Mouse (Mus musculus) liver, embryonic 15.5 days (tissue): ENCODE results near the gene Lce1g. TPM values are rescaled to one million over a fixed set of nuclear protein-coding genes. Genes with fewer than 3 reads are reported as not detected.

Experiments used
- ATAC-seq: fragments of 200-750 bp; cut with Nextera tagmentation; 2 replicates; pipeline ENCODE4 v1.8.0; 2017; ENCODE audit warnings: moderate number of reproducible peaks, mild to moderate bottlenecking, moderate library complexity; ENCODE audit not compliant: insufficient read depth
- H3K27ac ChIP-seq: fragments of 300-500 bp; sonication (generic); replicated peaks from 2 replicates; pipeline ENCODE4 v1.5.1; 2015; ENCODE audit warnings: mild to moderate bottlenecking, inconsistent platforms
- H3K27me3 ChIP-seq: fragments of 300-500 bp; sonication (generic); 2 replicates; pipeline ENCODE4 v1.6.1; 2015; ENCODE audit warnings: mild to moderate bottlenecking, inconsistent platforms
- H3K36me3 ChIP-seq: fragments of 300-500 bp; sonication (generic); replicated peaks from 2 replicates; pipeline ENCODE4 v1.6.1; 2015; ENCODE audit warnings: moderate library complexity, mild to moderate bottlenecking, inconsistent platforms
- H3K4me1 ChIP-seq: fragments of 300-500 bp; sonication (generic); replicated peaks from 2 replicates; pipeline ENCODE4 v1.6.1; 2015; ENCODE audit warnings: inconsistent platforms
- H3K4me2 ChIP-seq: fragments of 300-500 bp; sonication (generic); 2 replicates; pipeline ENCODE4 v1.6.1; 2015; ENCODE audit warnings: moderate library complexity, mild to moderate bottlenecking, inconsistent platforms
- H3K4me3 ChIP-seq: fragments of 300-500 bp; sonication (generic); replicated peaks from 2 replicates; pipeline ENCODE4 v1.5.1; 2015; ENCODE audit warnings: mild to moderate bottlenecking, inconsistent platforms
- H3K9ac ChIP-seq: fragments of 300-500 bp; sonication (generic); 2 replicates; pipeline ENCODE4 v1.6.1; 2015; ENCODE audit warnings: moderate library complexity, mild to moderate bottlenecking, inconsistent platforms
- H3K9me3 ChIP-seq: fragments of 300-500 bp; sonication (generic); replicated peaks from 2 replicates; pipeline ENCODE4 v1.6.1; 2016; ENCODE audit warnings: inconsistent platforms
- WGBS: fragments of 180-500 bp; shearing (Covaris S2); methylation state at CpG from one replicate; pipeline ENCODE4 v1.1.7; 2015; ENCODE audit warnings: mixed read lengths; ENCODE audit not compliant: insufficient replicate concordance; 5-methylcytosine and 5-hydroxymethylcytosine counted together
- polyA plus RNA-seq: library from polyadenylated mRNA; unstranded; fragments of >200 nt; fragmentation: Nextera tagmentation; extraction: Ambion mirVana; gene quantifications from 2 replicates; pipeline ENCODE4 v1.2.1, GENCODE M21; 2015

Gene Lce1g
- not detected in 2 replicates for polyA plus RNA-seq

GRCm38 (mm10) chr3:92752238-92752637, at the start of gene Lce1g:
Lce1g (minus strand) TSS chr3:92752338.
- no peaks in the 10 kb centered on the region for H3K36me3 ChIP-seq
- ATAC-seq: no peak
- WGBS: 59% methylated on average over 1 of the region's 1 CpGs

GRCm38 (mm10) chr3:92790414-92790813, 38.3 kb upstream of the Lce1g start, which contains the start of gene Lce1j:
Lce1j (minus strand) TSS chr3:92790514.
- Histone ChIP-seq H3K27me3 (no peaks in the 10 kb centered on the region), H3K4me3 (no peak within 1 kb of the TSS), H3K27ac (no peak within 1 kb of the TSS), H3K36me3 (no peaks in the 10 kb centered on the region), H3K9me3 (no peaks in the 10 kb centered on the region), H3K9ac (no peak within 1 kb of the TSS), H3K4me2 (no peak within 1 kb of the TSS), H3K4me1 (no peaks in the 10 kb centered on the region)
- 50% methylated on average over 1 of the region's 1 CpGs for WGBS
- ATAC-seq: no peak

More at GRCm38 (mm10) chr3:92752238-92752637, at the start of gene Lce1g:
- Histone ChIP-seq H3K9me3 (no peaks in the 10 kb centered on the region), H3K4me2 (no peak within 1 kb of the TSS), H3K9ac (no peak within 1 kb of the TSS), H3K4me3 (no peak within 1 kb of the TSS), H3K4me1 (no peaks in the 10 kb centered on the region), H3K27me3 (no peaks in the 10 kb centered on the region), H3K27ac (no peak within 1 kb of the TSS)

- Histone ChIP-seq H3K36me3 (no peaks in the 10 kb centered on the region), H3K4me1 (no peaks in the 10 kb centered on the region), H3K4me3 (no peak within 1 kb of the TSS), H3K27ac (no peak within 1 kb of the TSS), H3K9ac (no peak within 1 kb of the TSS), H3K9me3 (no peaks in the 10 kb centered on the region), H3K27me3 (no peaks in the 10 kb centered on the region), H3K4me2 (no peak within 1 kb of the TSS)
- WGBS: 29% methylated on average over 1 of the region's 1 CpGs
- ATAC-seq: no peak
Measured at GRCm38 (mm10) chr3:92778799-92779198, 26.7 kb upstream of the Lce1g start, which contains the start of gene Lce1i. Lce1i (minus strand) TSS chr3:92778899.

- Histone ChIP-seq H3K9ac (no peak overlapping the region), H3K27ac (no peak overlapping the region), H3K4me2 (no peak overlapping the region), H3K36me3 (no peaks in the 10 kb centered on the region), H3K9me3 (no peaks in the 10 kb centered on the region), H3K27me3 (no peaks in the 10 kb centered on the region), H3K4me1 (no peaks in the 10 kb centered on the region), H3K4me3 (no peak overlapping the region)
- ATAC-seq: no peak
- 16% methylated on average over 3 of the region's 3 CpGs for WGBS
Measured at GRCm38 (mm10) chr3:92771573-92771972, 19.4 kb upstream of the Lce1g start.

GRCm38 (mm10) chr3:92764965-92765364, 12.8 kb upstream of the Lce1g start, which contains the start of gene Lce1h:
Lce1h (minus strand) TSS chr3:92765065.
- ATAC-seq: no peak
- WGBS: 69% methylated on average over 1 of the region's 1 CpGs
- no peaks in the 10 kb centered on the region for H3K4me1 ChIP-seq
- no peaks in the 10 kb centered on the region for H3K9me3 ChIP-seq
- H3K4me3 ChIP-seq: no peak within 1 kb of the TSS
- H3K27ac ChIP-seq: no peak within 1 kb of the TSS
- no peak within 1 kb of the TSS for H3K9ac ChIP-seq
- H3K36me3 ChIP-seq: no peaks in the 10 kb centered on the region
- no peak within 1 kb of the TSS for H3K4me2 ChIP-seq
- H3K27me3 ChIP-seq: no peaks in the 10 kb centered on the region

GRCm38 (mm10) chr3:92753197-92753596, 1.1 kb upstream of the Lce1g start:
- no peak overlapping the region for H3K4me2 ChIP-seq
- no peaks in the 10 kb centered on the region for H3K27me3 ChIP-seq
- H3K4me3 ChIP-seq: no peak overlapping the region
- H3K4me1 ChIP-seq: no peaks in the 10 kb centered on the region
- H3K27ac ChIP-seq: no peak overlapping the region
- no peak overlapping the region for H3K9ac ChIP-seq
- no peaks in the 10 kb centered on the region for H3K9me3 ChIP-seq
- 37% methylated on average over 3 of the region's 3 CpGs for WGBS
- no peaks in the 10 kb centered on the region for H3K36me3 ChIP-seq
- ATAC-seq: no peak

GRCm38 (mm10) chr3:92738996-92739395, 13.1 kb downstream of the Lce1g start, which contains the start of gene Gm38119:
Gm38119 (minus strand) TSS chr3:92739096.
- Histone ChIP-seq H3K4me1 (no peaks in the 10 kb centered on the region), H3K36me3 (no peaks in the 10 kb centered on the region), H3K9me3 (no peaks in the 10 kb centered on the region), H3K4me3 (no peak within 1 kb of the TSS), H3K9ac (no peak within 1 kb of the TSS), H3K27me3 (no peaks in the 10 kb centered on the region), H3K4me2 (no peak within 1 kb of the TSS), H3K27ac (no peak within 1 kb of the TSS)
- WGBS: 40% methylated on average over 1 of the region's 1 CpGs
- no peak for ATAC-seq

GRCm38 (mm10) chr3:92722631-92723030, 29.5 kb downstream of the Lce1g start:
- no peak overlapping the region for H3K4me3 ChIP-seq
- 69% methylated on average over 5 of the region's 5 CpGs for WGBS
- H3K4me1 ChIP-seq: no peaks in the 10 kb centered on the region
- H3K36me3 ChIP-seq: no peaks in the 10 kb centered on the region
- H3K9ac ChIP-seq: no peak overlapping the region
- H3K4me2 ChIP-seq: no peak overlapping the region
- no peaks in the 10 kb centered on the region for H3K27me3 ChIP-seq
- no peak for ATAC-seq
- no peaks in the 10 kb centered on the region for H3K9me3 ChIP-seq
- no peak overlapping the region for H3K27ac ChIP-seq

GRCm38 (mm10) chr3:92720250-92720649, 31.9 kb downstream of the Lce1g start, which contains the start of gene Lce1f:
Lce1f (minus strand) TSS chr3:92720350.
- 41% methylated on average over 3 of the region's 3 CpGs for WGBS
- no peak within 1 kb of the TSS for H3K9ac ChIP-seq
- no peaks in the 10 kb centered on the region for H3K9me3 ChIP-seq
- no peaks in the 10 kb centered on the region for H3K36me3 ChIP-seq
- H3K4me3 ChIP-seq: no peak within 1 kb of the TSS
- no peak within 1 kb of the TSS for H3K4me2 ChIP-seq
- ATAC-seq: no peak
- H3K27me3 ChIP-seq: no peaks in the 10 kb centered on the region
- H3K27ac ChIP-seq: no peak within 1 kb of the TSS
- no peaks in the 10 kb centered on the region for H3K4me1 ChIP-seq

GRCm38 (mm10) chr3:92715122-92715521, 37.0 kb downstream of the Lce1g start:
- H3K9ac ChIP-seq: no peak overlapping the region
- no peak overlapping the region for H3K4me2 ChIP-seq
- no peak overlapping the region for H3K4me3 ChIP-seq
- H3K4me1 ChIP-seq: no peaks in the 10 kb centered on the region
- H3K27me3 ChIP-seq: no peaks in the 10 kb centered on the region
- no peaks in the 10 kb centered on the region for H3K36me3 ChIP-seq
- no peak for ATAC-seq
- no peaks in the 10 kb centered on the region for H3K9me3 ChIP-seq
- no peak overlapping the region for H3K27ac ChIP-seq

GRCm38 (mm10) chr3:92708974-92709373, 43.2 kb downstream of the Lce1g start, which contains the start of gene Lce1e:
Lce1e (minus strand) TSS chr3:92709074.
- Histone ChIP-seq H3K9me3 (no peaks in the 10 kb centered on the region), H3K9ac (no peak within 1 kb of the TSS), H3K36me3 (no peaks in the 10 kb centered on the region), H3K27me3 (no peaks in the 10 kb centered on the region), H3K4me2 (no peak within 1 kb of the TSS), H3K4me1 (no peaks in the 10 kb centered on the region), H3K27ac (no peak within 1 kb of the TSS), H3K4me3 (no peak within 1 kb of the TSS)
- ATAC-seq: no peak
- 62% methylated on average over 2 of the region's 2 CpGs for WGBS
